Mouse (Mus musculus) kidney, adult 2 months (tissue): ENCODE data around the gene Anxa5. TPM values are rescaled to one million over a fixed set of nuclear protein-coding genes. Genes with fewer than 3 reads are reported as not detected.

ENCODE experiments used
- DNase-seq: peaks from one replicate; pipeline ENCODE4 v3.0.0; 2021
- H3K27ac ChIP-seq: fragments of 200-500 bp; 2 replicates; pipeline ENCODE4 v1.5.1; 2012; ENCODE audit warnings: low read depth, low read length, control low read depth, inconsistent platforms; ENCODE audit not compliant: insufficient read depth
- H3K27me3 ChIP-seq: fragments of 200-500 bp; replicated peaks from 2 replicates; pipeline ENCODE4 v1.6.1; 2012; ENCODE audit warnings: mild to moderate bottlenecking, moderate library complexity, low read length, inconsistent platforms; ENCODE audit not compliant: control insufficient read depth, insufficient read depth
- H3K36me3 ChIP-seq: fragments of 200-500 bp; 2 replicates; pipeline ENCODE4 v1.6.1; 2012; ENCODE audit warnings: mild to moderate bottlenecking, moderate library complexity, low read length, inconsistent platforms; ENCODE audit not compliant: control insufficient read depth, insufficient read depth
- H3K4me1 ChIP-seq: fragments of 200-500 bp; 2 replicates; pipeline ENCODE4 v1.6.1; 2011; ENCODE audit warnings: low read length; ENCODE audit not compliant: control insufficient read depth, insufficient read depth
- H3K4me3 ChIP-seq: fragments of 200-500 bp; 2 replicates; pipeline ENCODE4 v1.5.1; 2011; ENCODE audit warnings: mild to moderate bottlenecking, low read depth, low read length, control low read depth; ENCODE audit not compliant: insufficient read depth
- CTCF ChIP-seq: fragments of 200-500 bp; conservative IDR thresholded peaks from 2 replicates; pipeline ENCODE4 v1.5.1; 2011; ENCODE audit warnings: low read depth, mild to moderate bottlenecking, control low read depth, low read length, moderate library complexity, mixed read lengths; ENCODE audit not compliant: insufficient read depth, insufficient read length
- POLR2A ChIP-seq: fragments of 200-500 bp; IDR thresholded peaks from one replicate; pipeline ENCODE4 v1.6.1; 2011; ENCODE audit warnings: low read depth, low read length, control low read depth
- WGBS: fragments of 180-500 bp; shearing (Covaris S2); methylation state at CpG from one replicate; pipeline ENCODE4 v1.1.7; 2018; 5-methylcytosine and 5-hydroxymethylcytosine counted together
- polyA plus RNA-seq: library from polyadenylated mRNA; depleted of rRNA; stranded (reverse); fragments of >200 nt; gene quantifications from 2 replicates; pipeline ENCODE4 v1.2.3, GENCODE M21; 2012; rRNA removed

Anxa5 gene
- polyA plus RNA-seq, 1 experiment, result 300 TPM

- TF ChIP-seq CTCF (no peak), POLR2A (no peak)
- 79% methylated on average over 2 of the region's 2 CpGs for WGBS
- Histone ChIP-seq H3K27me3 (no peaks in the 10 kb centered on the region), H3K27ac (no peak overlapping the region), H3K36me3 (no peaks in the 10 kb centered on the region), H3K4me1 (no peaks in the 10 kb centered on the region), H3K4me3 (no peak overlapping the region)
- DNase-seq, result no peak
These were observed 66.2 kb downstream of the Anxa5 start for GRCm38 (mm10) chr3:36409456-36409855.

- Histone ChIP-seq H3K36me3 (no peaks in the 10 kb centered on the region), H3K4me3 (no peak overlapping the region), H3K27ac (no peak overlapping the region), H3K4me1 (no peaks in the 10 kb centered on the region), H3K27me3 (no peaks in the 10 kb centered on the region)
- no peak for TF ChIP-seq POLR2A
- TF ChIP-seq CTCF, result no peak
- 94% methylated on average over 5 of the region's 5 CpGs for WGBS
- no peak for DNase-seq
These were observed 68.7 kb downstream of the Anxa5 start for GRCm38 (mm10) chr3:36406967-36407366.

GRCm38 (mm10) chr3:36406340-36406739 is 69.4 kb downstream of the Anxa5 start:
- WGBS, result 55% methylated on average over 2 of the region's 2 CpGs
- H3K27me3 ChIP-seq, result no peaks in the 10 kb centered on the region
- TF ChIP-seq CTCF (no peak), POLR2A (no peak)
- no peak overlapping the region for H3K4me3 ChIP-seq
- H3K36me3 ChIP-seq, result no peaks in the 10 kb centered on the region
- H3K27ac ChIP-seq, result no peak overlapping the region
- H3K4me1 ChIP-seq, result no peaks in the 10 kb centered on the region
- peak; percentile 9 for DNase-seq

- H3K4me3 ChIP-seq, result no peak overlapping the region
- no peaks in the 10 kb centered on the region for H3K4me1 ChIP-seq
- H3K27me3 ChIP-seq, result no peaks in the 10 kb centered on the region
- WGBS, result 86% methylated on average over 2 of the region's 2 CpGs
- DNase-seq, result no peak
- H3K27ac ChIP-seq, result no peak overlapping the region
- H3K36me3 ChIP-seq, result no peaks in the 10 kb centered on the region
- no peak for TF ChIP-seq POLR2A
- no peak for TF ChIP-seq CTCF
These were observed 73.8 kb downstream of the Anxa5 start for GRCm38 (mm10) chr3:36401900-36402299.

- no peak for DNase-seq
- H3K36me3 ChIP-seq, result no peaks in the 10 kb centered on the region
- 78% methylated on average over 10 of the region's 10 CpGs for WGBS
These were observed 75.0 kb downstream of the Anxa5 start for GRCm38 (mm10) chr3:36400657-36401056.

More at GRCm38 (mm10) chr3:36400657-36401056, 75.0 kb downstream of the Anxa5 start:
- TF ChIP-seq CTCF, result no peak
- TF ChIP-seq POLR2A, result no peak
- H3K27me3 ChIP-seq, result no peaks in the 10 kb centered on the region
- no peak overlapping the region for H3K27ac ChIP-seq
- H3K4me1 ChIP-seq, result no peaks in the 10 kb centered on the region
- no peak overlapping the region for H3K4me3 ChIP-seq

Other genes starting within 250 kb of the Anxa5 start
- gene 1810062G17Rik, start within 50 bp of the Anxa5 start, polyA plus RNA-seq, result 0.58 and 0.80 TPM in 2 replicates
- not detected in 2 replicates for gene Gm11549, start 45.9 kb upstream of the Anxa5 start, polyA plus RNA-seq
- 9.0 and 9.8 TPM in 2 replicates for gene Exosc9, start 76.7 kb upstream of the Anxa5 start, polyA plus RNA-seq
- 1.6 and 1.7 TPM in 2 replicates for gene Ccna2, start 96.3 kb upstream of the Anxa5 start, polyA plus RNA-seq
- gene Bbs7, start 137.6 kb upstream of the Anxa5 start, polyA plus RNA-seq, result 4.1 and 4.6 TPM in 2 replicates
- 1.8 TPM in 2 replicates for gene Trpc3, start 214.3 kb upstream of the Anxa5 start, polyA plus RNA-seq